Mouse (Mus musculus) induced T-regulatory cell, adult 2 months (primary cell): Measurements from ENCODE around the gene Ucn2.
A peak's percentile ranks its signal among the peaks of the same experiment; 100 is the strongest.

Source experiments
- DNase-seq: peaks from one replicate; pipeline ENCODE4 v3.0.0-alpha.2; 2012; ENCODE audit warnings: low read depth

Ucn2 gene

GRCm38 (mm10) chr9:108992620-108993361 is 7.0 kb downstream of the Ucn2 start:
- no peak for DNase-seq

DNA sequence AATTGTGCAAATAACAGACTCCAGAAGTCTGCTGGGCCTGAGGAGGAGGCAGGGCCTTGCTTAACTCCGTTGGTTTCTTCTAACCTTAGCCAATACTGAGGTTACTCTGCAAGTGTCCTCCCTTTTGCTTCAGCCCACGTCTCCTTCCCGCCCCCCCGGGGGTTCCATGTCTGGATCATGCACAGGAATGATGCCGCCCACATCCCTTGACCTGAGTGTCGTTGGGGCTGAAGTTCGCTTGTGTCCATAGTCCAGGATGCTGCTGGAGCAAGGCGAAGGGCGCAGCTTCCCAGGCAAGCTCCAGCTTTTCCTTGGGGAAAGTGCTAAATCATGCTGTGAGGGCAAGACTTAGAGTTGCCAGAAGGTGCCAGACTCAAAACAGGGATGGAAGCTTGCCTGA is 10.6 kb downstream of the Ucn2 start:
- no peak for DNase-seq

DNA sequence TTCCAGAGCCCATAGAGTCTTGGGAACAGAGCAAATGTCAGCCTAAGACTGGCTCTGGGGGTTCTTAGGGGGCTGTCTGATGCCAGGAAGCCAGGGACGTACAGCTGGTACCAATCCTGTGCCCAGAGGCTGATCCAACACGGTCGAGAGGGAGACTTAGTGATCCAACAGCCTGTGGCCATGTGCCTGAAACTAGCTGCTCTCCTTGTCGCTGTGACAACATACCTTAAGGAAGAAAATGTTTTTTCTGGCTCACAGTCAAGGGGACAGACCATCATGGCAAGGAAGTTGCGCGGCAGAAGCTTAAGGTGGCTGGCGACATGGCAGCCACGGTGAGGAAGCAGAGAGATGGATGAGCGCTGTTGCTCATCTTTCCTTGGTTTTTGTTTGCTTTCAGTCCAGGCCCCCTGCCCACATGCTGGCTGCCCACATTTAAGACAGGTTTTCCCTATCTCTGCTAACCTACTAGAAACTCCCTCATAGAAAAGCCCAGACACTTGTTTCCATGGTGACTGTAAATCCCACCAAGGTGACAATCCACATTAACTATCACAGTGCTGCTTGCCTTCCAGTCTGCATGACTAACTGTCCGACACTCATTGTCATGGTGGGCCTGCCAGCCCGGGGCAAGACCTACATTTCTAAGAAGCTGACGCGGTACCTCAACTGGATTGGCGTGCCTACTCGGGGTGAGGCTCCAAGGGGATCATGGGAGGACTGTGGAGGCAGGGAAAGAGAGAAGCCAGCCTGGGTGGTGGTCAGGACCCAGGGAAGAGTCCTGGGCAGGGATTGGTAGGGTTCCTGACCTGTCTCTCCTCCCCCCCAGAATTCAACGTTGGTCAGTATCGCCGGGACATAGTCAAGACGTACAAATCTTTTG is 12.7 kb downstream of the Ucn2 start:
- DNase-seq, result no peak

DNA sequence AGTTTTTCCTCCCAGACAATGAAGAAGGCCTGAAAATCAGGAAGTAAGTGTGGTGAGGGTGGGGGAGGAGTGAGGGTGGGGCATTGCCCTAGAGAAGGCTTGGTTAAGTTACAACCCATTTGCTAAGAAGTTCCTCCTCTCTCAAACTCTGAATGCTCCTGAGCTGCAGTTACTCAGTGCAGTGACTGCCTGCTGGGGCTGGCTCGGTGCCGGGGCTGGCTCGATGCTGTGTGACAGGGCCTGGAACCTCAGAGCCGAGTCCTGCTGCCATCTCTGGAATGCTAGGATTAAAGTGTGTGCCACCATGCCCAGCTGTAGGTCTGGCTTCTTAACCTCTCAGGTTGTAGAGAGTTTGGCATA is 13.3 kb downstream of the Ucn2 start:
- no peak for DNase-seq

- peak; percentile 89 for DNase-seq
These were observed 14.9 kb downstream of the Ucn2 start for GRCm38 (mm10) chr9:109000726-109001125.

DNA sequence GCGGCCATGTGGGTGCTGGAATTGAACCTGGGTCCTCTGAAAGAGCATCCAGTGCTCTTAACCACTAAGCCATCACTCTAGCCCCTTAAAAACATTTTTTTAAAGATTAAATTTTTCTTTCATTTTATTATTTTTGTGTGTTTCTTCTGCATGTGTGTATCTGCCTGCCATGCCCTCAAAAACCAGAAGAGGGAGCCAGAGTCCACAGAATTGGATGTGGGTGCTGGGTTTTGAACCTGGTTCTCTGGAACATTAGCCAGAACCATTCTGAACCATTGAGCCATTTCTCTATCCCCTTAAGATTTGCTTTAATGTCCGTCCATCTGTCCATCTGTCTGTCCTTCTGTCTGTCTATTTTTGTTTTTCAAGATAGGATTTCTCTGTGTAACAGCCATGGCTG is 17.4 kb downstream of the Ucn2 start:
- peak; percentile 88 for DNase-seq

DNA sequence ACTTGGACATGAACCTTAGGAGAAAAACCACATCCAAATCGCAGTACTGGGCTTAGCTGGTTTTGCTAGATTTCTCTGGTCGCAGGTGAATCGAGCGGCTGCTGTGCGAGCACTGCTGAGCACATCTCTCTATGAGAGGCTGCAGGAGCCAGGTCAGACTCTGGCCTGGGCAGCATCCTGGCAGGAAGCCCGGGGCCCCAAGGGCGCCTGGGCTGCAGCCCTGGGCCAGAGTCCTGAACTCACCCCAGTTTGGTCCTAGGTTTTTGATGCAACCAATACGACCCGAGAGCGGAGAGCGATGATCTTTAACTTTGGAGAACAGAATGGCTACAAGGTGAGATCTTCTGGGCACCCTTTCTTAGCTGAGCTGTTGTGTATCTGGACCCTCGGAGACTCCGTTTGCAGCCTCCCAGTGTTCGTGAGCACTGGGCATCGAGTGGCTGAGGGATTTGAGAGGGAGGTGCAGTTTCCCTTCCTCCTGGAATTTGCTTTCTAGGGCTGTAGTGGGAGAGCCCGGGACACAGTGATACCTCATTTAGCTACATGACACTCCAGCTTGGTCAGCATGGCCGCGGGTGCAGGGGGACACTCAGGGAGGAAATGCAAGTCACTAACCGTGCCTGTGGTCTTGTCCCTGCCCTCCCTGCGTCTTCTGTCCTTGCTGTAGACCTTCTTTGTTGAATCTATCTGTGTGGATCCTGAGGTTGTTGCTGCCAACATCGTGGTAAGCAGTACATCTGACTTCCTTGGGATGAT is 21.4 kb downstream of the Ucn2 start:
- DNase-seq, result no peak

DNA sequence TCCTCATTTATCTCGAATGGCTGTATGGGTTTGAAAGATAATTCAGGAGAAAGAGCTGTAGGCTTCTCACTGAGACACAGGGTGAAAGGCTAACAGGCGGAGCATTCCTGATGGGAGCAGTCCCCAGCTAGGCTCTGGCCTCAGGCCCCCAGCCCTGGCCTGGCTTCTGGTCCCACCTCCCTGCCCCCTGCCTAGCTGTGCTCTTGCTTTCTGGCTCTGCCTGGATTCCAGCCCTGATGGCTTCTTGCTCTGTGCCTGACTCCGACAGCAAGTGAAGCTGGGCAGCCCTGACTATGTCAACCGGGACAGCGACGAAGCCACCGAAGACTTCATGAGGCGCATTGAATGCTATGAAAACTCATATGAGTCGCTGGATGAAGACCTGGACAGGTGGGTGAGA is 22.3 kb downstream of the Ucn2 start:
- DNase-seq, result no peak

GRCm38 (mm10) chr9:109008994-109009635 is 23.3 kb downstream of the Ucn2 start:
- no peak for DNase-seq

DNA sequence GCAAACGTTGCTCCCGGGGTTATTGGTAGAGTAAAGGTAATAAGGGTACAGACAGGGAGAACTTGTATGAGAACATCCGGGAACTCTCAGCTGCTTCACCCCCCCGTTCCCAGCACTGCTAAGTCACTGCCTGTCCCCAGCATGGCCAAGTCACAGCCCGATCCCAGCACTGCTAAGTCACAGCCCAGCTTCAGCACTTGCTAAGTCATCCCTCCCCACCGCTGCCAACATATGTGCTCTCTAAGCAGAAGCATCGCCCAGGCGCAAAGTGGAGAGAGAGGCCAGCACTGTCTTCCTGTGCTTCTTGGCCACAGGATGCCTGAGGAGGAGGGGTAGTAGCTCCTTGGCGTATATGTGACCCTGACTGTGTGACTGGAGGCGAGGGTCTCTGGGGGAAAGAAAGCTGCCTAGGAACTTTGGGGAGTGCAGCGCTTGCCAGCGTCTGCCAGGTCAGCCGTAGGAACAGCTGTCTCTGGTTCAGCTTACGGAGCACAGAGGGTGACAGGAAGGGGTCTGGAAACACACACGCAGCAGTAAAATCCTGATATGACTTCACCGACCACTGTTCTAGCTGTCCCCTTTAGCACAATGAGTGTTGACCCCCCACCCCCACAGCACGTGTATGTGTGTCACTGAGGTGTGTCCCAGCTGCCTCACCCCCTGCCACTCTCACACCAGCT is 24.0 kb downstream of the Ucn2 start:
- no peak for DNase-seq

DNA sequence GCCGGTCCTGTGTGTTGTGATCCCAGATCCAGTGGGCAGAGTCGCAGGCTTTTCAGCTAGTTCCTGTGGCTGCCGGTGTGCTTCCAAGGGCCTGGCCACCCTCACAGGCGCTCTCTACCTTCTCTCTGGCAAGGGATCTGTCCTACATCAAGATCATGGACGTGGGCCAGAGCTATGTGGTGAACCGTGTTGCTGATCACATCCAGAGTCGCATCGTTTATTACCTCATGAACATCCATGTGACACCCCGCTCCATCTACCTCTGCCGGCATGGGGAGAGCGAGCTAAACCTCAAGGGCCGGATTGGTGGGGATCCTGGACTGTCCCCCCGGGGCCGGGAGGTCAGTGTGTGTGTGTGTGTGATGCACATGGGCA is 24.5 kb downstream of the Ucn2 start:
- no peak for DNase-seq

GRCm38 (mm10) chr9:109015397-109015796 is 29.6 kb downstream of the Ucn2 start:
- no peak for DNase-seq

DNA sequence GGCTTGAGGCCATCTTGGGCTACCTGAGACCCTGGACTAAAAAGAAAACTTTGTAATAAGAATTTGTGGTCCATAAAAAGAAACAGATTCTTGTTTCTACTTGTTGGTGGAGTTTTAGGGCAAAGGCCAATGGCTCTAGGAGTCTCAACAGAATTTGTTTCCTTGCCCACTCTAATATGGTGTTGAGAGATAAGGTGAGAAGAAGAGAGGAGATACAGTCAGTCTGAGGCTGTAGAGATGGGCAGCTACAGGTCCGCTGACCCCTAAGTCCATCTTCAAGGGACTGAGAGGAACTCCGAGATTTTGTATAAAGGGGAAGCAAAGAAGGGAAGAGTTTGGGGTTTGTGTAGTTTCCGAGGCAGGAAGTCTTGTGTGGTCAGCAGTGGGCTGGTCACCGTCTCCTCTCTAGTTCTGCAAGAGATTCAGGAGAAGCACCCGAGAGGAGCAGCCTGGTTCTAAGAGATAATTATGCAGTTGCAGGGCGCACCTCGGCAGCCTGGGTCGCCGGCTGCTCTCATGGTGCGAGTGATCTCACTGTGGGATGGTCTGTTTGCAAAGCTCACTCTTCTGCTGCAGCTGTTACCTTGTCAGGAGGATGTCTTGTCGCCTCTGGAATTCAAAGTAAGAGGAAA is 31.3 kb downstream of the Ucn2 start:
- DNase-seq, result no peak

- DNase-seq, result no peak
These were observed 35.6 kb downstream of the Ucn2 start for GRCm38 (mm10) chr9:109021428-109021827.

DNA sequence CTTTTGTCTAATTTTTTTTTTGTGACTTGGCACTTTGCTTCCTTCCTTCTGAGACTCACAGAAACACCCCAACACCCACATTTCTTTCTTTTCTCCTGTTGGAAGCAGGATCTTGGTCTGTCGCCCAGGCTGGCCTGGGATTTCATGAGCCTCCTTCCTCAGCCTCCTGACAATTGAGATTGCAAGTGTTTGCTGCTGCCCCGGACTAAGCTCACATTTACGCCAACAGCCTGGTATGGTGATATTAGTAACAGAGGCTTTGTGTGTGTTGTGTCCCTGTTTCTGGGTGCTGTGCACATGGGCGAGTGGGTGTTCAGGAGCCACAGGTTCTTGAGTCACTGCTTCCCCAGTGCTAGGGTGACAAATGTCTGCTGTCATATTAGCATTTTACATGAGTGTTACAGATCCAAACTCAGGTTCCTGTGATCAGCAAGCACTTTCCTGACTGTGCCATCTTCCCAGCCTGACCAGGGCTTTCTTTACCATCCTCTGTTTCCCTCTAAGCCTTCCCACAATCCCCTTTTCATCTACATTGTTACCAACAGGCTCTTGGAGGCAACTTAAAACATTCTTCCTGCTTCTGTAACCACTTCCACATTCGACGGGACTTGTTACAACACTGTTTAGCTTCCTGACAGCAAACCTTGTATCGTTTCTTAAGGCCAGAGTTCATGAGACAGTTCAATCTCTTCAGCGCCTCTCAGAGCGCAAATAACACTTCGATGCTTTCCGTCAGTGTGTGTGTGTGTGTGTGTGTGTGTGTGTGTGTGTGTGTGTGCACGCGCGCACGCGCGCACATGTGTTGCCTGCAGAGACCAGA is 37.3 kb downstream of the Ucn2 start:
- peak; percentile 32 for DNase-seq

- no peak for DNase-seq
These were observed 41.7 kb downstream of the Ucn2 start for GRCm38 (mm10) chr9:109027521-109027920.

DNA sequence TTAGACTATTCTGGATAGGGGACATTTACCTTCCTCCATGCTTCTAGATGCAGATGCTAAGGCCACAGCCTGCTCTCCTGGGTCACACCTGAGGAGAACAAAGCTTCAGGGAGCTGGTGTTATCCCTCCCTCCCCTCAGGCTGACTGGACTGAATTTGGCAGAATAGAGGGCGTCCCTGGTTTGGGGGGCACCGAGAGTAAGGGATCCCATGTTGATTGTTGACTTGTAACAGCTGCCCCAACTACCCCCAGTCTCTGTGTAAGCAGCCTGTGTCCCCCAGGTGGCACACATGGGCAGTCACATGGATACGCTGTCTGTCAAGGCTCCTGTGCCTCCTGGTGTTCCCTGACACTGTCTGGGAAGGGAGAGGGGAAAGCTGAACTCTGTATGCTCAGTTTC is 42.6 kb downstream of the Ucn2 start:
- DNase-seq, result no peak

DNA sequence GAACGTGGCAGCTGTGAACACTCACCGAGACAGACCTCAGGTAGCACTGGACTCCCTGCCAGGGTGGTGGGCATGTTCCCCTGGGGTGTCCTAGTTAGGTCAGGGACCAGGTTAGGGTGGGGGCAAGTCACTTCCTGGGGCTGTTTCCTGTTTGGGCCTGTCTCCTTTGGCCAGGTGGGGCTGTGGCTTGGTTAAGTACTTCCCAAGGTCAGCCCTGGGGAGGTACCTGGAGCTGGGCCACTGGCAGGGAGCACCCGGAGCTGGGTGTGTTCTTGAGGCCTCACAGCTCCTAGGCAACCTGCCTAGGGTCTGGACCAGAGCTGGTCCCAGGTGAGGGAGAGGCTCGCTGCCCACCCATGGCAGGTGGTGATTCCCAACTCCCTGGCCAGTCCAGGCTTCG is 43.1 kb downstream of the Ucn2 start:
- no peak for DNase-seq

GRCm38 (mm10) chr9:109030312-109030711 is 44.5 kb downstream of the Ucn2 start:
- no peak for DNase-seq

GRCm38 (mm10) chr9:109031001-109031400 is 45.2 kb downstream of the Ucn2 start:
- DNase-seq, result no peak
